Mouse (Mus musculus): ENCODE results near the gene Prkd2.

Prkd2 gene

GRCm38 (mm10) chr7:16842645-16843063 lies at the start of gene Prkd2:
Gene Prkd2, plus strand, starts transcription at chr7:16842902.
- peak; percentile 86 for DNase-seq

- DNase-seq: no peak
Observed at GRCm38 (mm10) chr7:16793010-16793725, 49.5 kb upstream of the Prkd2 start.

GRCm38 (mm10) chr7:16794886-16795285 lies 47.8 kb upstream of the Prkd2 start:
- DNase-seq: no peak

- peak; percentile 36 for DNase-seq
Observed at GRCm38 (mm10) chr7:16804409-16805028, 38.2 kb upstream of the Prkd2 start.

GRCm38 (mm10) chr7:16807936-16808335 lies 34.8 kb upstream of the Prkd2 start:
- peak; percentile 25 for DNase-seq

DNA sequence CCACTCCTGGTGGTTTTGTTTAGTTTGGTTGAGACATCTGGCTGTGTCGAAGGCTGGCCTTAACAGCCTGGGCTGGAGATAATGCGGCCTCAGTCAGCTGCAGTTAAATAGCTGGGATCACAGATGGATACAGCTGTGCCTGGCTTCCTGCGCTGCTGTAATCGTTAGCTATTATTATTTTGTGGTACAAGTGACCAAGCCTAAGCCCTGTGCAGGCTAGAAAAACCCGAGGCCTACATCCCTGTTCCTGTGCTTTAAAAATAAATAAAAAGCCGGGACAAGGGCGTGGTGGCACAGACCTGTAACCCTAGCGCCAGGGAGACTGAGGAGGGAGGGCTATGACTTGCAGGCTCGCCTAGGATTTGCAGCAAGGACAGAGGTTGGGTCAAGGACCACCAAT lies 34.1 kb upstream of the Prkd2 start:
- no peak for DNase-seq

DNA sequence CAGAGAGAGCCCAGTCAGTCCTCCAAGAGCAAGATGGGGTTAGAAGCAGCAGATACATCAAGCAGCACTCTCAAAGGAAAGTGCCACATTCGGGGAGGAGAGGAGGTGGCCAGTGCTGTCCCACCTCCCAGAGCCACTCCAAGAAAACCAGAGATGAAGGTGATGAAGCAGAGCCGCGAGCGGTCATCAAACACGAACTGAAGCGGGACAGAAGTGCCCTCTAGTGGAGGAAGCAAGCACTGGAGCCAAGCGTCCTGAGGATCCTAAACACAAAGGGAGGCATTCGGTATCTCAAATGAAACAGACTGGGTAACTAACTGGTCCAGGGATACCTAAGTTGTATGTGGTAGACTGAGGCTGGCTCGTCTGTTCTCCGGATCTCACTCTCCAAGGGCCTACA lies 33.0 kb upstream of the Prkd2 start:
- peak; percentile 85 for DNase-seq

- peak; percentile 54 for DNase-seq
Observed at GRCm38 (mm10) chr7:16810399-16810919, 32.2 kb upstream of the Prkd2 start.

DNA sequence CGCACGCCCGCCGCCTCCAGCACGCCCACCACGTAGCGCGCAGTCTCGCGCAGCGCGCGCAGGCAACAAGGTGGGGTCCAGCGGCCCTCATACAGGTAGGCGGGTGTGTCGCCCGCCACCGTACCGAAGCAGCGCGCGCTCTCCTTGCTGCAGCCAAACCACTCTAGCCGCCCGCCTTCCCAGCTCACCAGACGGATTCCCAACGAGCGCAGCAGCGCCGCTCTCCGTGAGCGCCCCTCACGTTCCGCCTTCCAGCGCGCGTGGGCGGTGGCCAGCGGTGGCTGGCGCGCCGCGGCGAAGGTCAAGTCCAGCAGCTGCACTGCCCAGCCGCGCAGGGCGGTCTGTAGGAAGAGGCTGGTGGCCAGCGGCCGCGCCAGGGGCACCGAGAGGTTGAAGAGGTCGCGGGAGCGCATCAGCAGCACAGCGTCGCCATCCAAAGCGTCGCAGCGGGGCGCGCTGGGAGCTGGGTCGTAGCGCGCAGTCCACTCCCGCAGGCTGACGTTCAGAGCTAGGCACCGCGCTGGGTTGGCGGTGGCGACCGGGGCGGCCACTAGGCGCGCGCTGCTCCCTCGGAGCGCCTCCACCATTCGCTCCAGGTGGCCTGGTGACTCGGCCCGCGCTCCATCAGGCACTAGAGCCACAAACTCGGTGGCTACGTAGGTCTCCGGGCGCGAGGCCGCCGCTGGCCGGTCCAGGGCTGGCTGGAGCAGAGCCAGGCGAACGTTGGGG lies 31.6 kb upstream of the Prkd2 start:
- peak; percentile 62 for DNase-seq

DNA sequence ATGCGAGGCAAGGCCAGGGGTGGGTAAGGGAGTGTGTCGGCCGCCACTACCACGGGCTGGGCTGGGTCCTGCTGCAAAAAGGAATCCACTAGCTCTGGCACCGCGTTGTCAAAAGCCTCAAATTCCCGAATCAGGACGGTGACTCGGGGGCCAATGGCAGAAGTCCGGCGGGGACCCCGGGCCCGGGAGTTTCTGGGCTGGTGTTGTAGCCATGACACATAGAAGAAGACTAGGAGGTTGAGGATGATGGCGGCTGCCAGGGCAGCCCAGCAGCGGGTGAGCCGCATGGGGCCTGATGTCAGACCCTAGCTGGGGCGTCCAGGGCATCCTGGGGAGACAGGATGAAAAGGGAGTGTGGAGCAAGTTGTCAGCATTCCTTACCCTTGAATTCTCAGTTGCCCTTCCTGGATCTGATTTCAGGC lies 31.0 kb upstream of the Prkd2 start:
- DNase-seq: no peak

DNA sequence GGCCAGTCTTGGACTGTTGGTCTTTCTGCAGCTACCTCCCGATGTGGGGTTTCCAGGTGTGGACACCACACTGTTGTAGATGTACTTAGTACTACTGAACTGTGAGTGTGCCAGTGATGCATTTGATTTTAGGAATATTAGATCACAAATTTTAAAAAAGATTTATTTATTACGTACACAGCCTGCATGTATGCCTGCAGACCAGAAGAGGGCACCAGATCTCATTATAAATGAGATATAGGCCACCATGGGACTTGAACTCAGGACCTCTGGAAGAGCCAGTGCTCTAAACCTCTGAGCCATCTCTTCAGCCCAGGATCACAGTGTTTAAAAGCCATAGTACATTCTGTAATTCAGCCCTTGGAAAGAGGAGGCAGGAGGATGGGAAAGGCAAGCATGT lies 30.2 kb upstream of the Prkd2 start:
- DNase-seq: peak; percentile 37

DNA sequence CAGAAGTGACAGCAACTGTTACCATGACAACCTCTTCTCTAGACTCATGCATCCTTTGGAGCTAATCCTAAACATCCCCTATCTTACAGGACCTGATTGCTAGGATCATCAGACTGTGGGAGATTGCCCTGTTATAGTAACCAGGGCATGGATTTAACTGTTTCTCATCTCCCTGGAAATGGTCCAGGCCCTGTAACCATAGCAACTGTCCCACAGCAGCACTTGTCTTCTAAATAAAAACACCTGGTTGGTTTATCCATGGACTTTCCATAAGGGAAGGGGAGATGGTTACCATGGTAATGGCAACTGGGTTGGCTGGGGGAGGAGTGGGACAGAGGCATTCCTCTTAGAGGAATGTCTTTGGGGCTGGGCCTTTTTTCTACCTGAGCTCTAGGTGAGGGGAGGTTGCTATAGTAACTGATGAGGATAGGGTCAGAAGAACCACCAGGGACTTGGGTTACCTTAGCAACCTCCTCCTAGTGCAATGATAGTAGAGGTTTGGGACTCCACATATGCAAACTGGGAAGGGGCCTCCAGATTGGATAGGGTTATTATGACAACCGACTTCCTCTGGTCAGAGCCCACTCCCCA lies 27.3 kb upstream of the Prkd2 start, which contains the start of gene Strn4:
Gene Strn4 (plus strand): TSS at position 539 of the 591 bp plus-strand sequence.
- peak; percentile 73 for DNase-seq

DNA sequence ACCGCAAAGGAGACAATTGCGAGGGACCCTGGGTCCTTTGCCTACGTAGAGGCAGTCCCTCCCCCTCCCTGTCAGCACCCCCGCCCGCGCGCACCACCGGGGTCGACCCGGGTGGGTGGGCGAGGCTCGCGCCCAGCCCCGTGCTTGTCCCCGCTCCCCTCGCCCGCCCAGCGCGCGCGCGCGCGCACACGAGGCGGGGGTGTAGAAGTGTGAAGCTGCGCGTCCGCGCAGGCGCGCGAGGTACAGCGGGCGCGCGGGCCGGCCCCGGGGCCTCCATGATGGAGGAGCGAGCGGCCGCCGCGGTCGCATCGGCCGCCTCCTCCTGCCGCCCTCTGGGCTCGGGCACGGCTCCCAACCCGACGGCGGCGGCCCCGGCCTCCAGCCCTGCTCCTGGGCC lies 26.6 kb upstream of the Prkd2 start:
- DNase-seq: peak; percentile 81

DNA sequence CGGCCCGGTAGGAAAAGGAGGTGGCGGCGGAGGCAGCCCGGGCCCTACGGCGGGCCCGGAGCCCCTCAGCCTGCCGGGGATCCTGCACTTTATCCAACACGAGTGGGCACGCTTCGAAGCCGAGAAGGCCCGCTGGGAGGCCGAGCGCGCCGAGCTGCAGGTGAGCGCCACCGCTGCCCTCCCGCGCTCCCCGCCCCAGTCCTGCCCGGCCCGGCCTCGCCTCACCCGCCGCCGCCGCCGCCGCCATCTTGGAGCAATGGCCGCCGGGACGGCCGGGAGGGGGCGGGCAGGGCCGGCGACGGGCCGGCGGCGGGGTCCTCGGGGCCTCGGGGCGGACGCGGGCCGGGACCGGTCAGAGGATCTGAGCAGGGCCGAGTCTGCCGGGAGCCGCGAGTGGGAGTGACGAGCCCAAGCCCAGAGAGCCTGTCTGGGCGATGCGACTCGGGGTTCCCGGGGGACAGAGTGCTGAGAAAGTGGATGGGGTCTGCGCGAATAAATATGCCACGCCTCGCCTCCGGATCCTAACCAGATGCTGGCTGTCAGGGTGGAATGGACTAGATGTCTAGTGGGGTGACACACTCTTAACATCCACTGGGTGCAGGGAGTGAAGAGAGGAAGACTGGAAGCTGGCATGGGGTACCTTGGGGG lies 26.1 kb upstream of the Prkd2 start, which contains the start of gene Fkrp:
Gene Fkrp (minus strand): TSS at position 258 of the 648 bp plus-strand sequence.
- peak; percentile 68 for DNase-seq

DNA sequence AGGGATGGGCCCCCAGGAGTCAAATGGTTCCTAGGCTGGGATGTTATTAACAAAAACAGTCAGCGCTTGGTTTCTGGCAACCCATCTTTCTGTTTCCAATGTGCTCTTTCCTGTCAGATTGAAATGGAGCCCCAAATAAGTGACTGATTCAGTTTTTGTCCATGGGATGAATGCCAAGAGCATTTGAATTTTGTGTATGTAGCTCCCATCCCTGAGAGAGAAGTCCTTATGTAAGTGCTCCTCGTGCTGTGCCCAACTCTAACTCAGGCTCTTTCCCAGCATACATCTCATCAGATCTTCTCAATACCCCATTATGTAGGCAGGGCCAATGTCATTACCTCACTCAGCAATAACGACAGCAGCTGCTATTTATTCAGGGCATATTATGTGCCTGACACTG lies 25.0 kb upstream of the Prkd2 start:
- DNase-seq: no peak

DNA sequence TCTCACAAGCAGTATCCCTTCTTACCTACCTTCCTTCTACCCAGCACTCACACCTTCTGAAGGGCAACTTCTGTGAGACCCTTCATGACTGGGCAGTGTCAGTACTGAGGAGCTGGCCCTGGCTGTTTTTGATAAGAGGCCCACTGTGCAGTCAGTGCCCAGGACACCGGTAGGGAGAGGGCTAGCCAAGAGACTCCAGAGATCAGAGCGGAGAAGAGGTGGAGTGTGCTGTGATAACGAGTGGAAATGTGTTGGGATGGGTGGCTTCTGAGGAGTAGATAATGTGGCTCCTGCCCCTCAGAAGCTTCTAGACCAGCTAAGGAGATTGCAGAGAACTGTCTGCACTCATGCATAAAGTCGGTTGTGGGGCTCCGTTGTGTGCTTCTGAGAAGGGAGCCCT lies 22.9 kb upstream of the Prkd2 start:
- peak; percentile 8 for DNase-seq

DNA sequence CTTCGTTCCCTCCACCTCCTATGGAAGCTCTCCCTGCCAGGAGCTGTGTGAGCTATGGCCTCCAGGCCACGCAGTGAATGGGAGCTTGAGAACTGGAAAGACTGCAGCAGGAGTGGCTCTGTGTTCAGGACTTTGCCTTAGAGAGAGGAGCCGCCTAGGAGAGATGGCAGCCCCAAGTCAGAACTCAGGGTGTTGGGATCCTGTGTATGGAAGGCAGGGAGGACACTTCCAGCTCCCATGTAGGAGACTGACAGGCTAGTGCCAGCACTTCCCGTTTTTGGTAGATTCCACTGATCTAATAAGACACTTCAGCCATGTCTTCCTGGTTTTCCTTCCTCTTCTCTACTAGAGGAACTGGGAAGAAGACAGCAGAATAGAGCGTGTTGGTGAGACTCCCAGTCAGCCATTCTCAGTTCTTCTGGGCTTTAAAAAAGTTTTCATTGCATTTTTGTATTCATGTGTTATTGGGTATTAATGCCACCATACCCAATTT lies 22.4 kb upstream of the Prkd2 start:
- DNase-seq: peak; percentile 21

DNA sequence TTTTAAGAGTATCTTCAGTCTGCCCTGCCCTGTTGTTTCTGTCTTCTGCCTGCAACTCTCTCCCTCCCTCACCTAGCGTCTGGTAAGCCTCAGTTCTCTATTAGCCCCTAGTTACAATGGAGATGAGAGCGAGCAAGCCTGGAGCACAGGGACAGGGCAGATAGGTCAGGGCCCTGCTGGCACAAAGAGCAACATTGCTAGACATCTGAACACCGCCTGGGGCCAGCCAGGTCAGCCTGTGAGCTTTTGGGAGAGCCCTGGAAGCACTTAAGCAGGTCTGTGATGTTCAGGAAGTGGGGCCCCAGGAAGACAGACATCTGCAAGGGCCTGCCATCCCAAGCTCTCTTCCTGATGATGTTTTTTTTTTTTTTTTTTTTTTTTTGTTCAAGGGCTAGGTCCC lies 21.6 kb upstream of the Prkd2 start:
- DNase-seq: peak; percentile 20

DNA sequence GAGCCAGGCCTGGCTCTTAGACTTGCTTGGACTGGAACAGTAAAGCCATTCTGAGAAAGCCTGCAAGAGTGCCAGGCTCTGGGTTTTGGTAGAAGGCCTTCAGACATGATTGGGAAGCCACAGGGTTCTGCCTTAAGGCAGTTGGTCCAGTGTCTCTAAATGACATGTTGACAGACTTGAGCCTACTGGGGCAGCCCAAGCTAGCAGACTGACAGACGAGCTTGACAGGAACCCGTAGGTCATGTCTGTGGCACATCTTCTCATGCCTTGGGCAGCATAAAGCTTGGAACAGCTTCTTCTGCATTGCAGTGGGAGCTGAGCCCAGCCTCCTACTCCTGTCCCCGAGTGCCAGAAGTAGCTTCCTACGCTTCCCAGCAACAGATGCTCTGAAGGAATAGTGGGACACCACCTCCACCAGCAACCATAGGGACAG lies 21.0 kb upstream of the Prkd2 start:
- DNase-seq: no peak

DNA sequence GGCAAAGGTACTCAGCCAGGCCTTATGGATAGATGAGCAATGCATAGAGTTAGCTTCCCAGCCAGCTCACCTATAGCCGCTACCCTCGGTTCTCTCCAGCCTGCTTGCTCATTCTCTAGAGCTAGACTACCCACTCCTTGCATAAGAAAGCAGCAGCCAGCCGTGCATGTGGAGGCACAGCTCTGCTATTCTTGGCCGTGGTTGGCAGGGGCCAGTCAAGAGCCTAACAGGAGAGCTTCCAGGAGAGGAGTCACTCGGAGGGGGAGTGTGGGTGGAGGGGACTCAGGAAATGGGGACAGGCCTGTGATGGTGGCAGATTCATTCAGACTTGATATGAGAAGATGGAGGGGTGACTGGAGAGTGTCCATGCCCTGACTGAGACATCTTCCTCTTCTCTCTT lies 19.0 kb upstream of the Prkd2 start:
- DNase-seq: no peak

GRCm38 (mm10) chr7:16825785-16826184 lies 16.9 kb upstream of the Prkd2 start:
- no peak for DNase-seq

DNA sequence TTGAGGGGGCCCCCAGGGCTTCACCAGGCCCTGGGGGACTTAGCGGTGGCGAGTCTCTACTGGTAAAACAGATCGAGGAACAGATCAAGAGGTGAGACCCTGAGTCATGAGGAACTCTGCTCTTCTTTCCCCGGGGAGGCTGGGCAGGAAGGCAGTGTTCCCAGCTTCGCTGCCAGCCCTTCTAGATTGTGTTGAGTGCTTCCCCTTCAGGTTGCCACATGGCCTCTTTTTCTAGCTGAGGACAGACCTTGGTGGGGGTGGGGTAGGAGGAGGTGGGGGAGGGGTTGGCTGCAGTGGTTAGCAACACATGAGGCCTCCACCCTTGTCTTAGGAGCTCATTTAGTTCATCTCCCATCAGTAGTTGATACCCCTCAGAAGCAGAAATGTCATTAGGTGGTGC lies 16.1 kb upstream of the Prkd2 start:
- no peak for DNase-seq

All from cerebellum, adult 9-10 months (tissue).